Mouse (Mus musculus): ENCODE measurements around the gene Polg.
A peak's percentile ranks its signal among the peaks of the same experiment; 100 is the strongest.

Gene Polg

DNA sequence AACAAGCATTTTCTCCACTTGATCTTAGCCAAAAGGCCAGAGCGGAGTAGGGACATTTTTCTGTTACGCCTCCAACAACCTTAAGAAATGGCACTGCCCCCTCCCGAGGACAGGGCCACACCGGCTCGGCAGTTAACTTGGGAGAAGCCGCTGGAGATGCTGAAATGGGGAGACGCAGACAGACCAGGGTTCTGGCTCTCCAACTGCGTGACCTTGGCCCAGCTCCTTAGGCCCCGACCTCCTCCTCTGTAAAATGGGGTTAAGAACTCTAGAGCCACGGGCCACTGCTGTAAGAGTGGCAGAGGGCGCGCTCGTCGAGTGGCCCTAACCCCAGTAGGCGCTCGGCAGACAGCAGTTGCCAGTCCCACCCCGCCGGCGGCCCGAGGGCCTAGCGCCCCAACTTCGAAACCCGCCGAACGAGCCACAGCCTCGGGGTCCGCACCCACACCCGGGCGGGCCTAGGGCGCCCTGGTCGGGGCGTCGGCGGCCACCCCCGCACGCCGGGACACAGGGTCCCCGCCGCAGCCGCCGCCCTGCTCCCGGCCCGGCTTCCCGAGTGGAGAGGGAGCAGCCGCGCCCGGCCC lies 609 bp downstream of the Polg start:
- DNase-seq (ENCODE audit: low spot score in 2 of 2) = peak; percentile 62 to 64

DNA sequence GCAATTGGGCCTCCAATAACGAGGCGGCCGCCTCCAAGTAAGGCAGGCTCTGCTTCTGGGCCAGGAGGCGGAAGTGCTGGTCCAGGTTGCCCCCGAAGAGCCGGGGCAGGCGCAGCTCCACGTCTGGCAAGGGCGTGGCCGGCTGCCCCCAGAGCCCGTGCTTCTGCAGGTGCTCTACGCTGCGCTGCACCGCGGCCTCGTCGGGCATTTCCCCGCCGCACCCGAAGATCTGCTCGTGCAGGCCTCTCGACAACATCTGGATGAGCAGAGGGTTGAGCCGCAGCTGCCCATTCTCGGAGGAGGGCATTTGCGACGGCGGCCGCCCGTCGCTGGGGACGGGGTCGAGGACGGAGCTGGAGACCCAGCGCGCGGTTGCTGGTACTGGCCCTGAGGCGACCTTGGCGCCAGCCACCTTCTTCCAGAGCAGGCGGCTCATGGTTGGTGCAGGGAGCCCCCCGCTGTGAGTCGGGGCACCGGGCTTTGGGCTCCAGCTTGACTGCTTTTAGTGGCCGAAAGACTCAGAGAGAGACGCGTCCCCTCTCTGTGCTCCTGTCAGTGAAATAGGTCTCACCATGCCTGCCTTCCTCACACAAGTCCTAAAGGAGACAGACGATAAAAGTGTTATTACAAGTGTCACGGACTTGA lies 1.3 kb downstream of the Polg start:
- DNase-seq (ENCODE audit: low spot score in 2 of 2) = peak in 1 of 2 experiments; percentile 3

DNA sequence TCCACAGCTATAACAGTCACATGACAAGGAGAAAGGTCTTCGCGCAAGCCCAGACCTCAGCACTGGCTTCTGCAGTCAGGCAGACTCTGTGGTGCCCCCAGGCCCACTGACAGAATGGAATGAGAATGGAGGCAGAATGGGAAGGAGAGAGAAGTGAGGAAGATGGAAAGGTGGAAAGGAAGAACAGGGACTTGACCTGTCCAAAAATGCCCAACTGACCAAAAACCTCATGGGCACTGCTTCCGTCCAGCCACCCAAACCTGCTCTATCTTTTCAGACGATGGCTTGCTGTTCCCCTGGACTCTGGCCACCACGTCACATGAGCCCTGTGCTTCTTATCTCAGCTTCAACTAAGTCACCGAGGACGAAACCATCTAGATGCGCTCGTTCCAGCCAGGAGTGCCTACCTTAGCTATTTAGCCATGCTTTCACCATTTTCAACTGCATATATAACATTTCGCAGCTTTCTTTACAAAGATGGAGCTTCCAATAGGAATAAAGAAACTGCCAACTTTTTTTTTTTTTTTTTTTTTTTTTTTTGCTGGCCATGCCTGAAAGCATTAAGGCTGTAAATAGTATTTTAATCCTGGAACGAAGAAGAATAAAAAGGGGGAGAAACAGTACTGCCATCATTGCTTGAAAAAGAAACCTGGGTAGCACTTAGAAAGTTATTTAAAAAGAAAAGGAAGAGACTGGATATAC lies 2.6 kb downstream of the Polg start:
- no peak for DNase-seq (ENCODE audit: low spot score in 2 of 2)

DNA sequence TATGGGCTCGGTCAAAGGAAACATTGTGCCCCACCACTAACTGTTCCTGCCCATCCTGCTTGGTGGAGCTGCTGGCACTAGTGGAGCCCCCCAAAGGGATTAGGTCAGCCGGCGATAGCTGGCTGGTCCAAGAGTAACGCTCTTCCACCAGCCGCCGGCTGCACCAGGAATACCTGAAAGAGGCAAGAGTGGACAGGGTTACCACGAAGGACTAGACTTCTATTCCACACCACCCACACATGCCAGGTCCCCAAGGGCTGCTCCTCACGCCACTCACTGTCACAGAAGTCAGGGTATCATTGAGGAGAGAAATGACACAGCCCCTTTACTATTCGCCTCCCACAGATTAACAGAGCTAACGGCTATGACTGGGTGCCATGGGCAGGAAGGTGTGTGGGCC lies 4.4 kb downstream of the Polg start:
- DNase-seq (ENCODE audit: low spot score in 2 of 2) = no peak

DNA sequence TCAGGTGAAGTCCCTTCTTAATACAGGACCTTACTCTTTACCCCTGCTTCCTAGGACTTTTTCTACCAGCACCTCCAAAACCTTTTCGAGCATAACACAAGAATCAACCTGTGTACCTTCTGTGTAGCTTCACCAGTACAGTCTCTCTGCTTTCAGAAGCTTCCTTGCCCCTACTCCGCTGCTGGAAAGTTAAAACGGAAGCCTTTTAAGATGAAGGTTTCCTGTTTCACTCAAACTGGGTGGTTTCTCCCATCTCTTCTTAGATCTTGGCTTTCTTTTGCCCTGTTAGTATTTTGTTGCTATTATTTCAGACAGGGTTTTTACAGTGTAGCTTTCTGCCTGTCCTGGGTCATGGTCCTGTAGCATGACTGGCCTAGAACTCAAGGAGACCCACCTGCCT lies 18.7 kb downstream of the Polg start:
- DNase-seq (ENCODE audit: low spot score in 2 of 2) = no peak

DNA sequence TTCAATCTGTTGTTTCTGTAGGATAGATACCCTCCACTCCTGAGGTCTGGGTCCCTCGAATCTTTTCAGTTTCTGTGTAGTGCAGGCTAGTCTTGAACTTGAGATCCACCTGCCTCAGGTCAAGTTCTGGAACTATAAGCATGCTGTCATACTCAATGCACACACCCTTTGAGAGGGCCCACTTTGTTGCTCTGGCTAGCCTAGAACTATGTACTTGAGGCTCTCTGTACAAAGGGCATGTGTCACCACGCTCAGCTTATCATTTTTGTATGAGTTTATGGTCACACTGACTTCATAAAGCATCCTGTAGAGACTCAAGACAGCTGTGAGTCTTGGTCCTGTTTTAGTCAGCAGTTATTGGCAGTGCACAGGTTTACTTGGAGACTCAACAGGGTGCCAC lies 19.1 kb downstream of the Polg start:
- DNase-seq (ENCODE audit: low spot score in 2 of 2) = no peak

DNA sequence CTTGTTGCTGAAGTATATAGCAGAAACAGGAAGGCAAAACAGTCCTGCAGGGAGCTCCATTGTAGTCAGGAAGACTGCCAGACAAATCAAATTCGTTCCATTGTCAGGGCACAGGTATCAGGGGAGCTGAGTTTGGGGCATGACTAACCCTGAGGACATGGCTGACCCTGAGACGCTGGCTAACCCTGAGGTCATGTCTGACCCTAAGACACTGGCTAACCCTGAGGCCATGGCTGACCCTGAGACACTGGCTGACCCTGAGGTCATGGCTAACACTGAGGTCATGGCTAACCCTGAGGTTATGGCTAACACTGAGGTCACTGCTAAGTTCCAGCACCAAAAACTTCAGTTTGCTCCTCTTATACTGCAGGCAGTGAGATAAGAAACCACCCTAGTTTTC lies 26.1 kb downstream of the Polg start:
- no peak for DNase-seq (ENCODE audit: low spot score in 2 of 2)

DNA sequence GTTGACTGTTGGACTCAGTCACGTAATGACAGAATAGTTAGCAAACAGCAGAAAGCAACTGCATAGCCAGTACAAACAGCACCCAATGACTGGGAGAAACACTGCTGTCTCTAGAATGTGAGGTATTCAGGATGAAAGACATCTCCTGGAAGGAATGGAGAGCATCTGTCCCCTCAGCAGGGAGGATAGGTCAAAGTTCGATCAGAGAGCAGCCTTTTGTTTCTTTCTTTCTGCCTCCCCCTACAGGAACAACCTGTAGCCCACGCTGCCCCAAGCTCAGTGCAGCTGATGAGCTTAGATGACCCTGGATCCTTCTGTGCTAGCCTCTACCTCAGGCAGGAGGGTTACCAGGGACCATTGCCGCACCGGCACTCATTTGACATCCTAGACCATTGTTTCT lies 37.9 kb downstream of the Polg start:
- DNase-seq (ENCODE audit: low spot score in 2 of 2) = no peak

DNA sequence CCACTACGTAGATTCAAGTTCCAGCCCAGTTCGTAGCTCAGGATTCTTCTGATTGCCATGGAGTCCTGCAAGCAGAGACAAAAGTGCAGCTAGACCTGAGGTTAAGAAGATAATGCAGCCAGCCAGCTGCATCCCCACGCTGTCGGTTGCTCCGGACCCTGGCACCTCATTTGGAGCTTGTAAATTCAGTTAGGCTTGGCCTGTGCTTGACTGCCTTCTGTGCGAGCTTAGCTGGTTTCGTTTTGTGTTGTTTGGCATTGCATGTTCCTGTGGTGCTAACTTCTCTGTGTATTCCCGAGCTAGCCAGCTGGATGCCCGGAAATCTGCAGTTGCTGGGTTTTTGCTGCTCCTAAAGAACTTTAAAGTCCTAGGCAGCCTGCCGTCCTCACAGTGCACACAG lies 40.4 kb downstream of the Polg start:
- DNase-seq (ENCODE audit: low spot score in 2 of 2) = no peak

DNA sequence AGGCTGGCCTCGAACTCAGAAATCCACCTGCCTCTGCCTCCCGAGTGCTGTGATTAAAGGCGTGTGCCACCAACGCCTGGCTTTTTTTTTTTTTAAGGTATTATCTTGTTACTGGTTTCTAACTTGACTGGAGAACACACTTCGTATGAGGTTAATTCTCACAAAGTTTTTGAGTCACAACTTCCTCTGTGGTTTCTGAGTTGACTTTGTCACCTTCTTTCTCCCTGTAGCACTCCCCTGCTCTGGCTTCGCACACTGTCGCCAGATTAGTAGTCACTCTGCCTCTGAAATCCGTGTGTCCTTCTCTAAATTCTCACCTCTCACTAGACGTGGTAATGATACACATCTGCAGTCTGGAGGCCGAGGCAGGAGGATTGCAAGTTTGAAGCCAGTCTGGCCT lies 43.3 kb downstream of the Polg start:
- no peak for DNase-seq (ENCODE audit: low spot score in 2 of 2)

DNA sequence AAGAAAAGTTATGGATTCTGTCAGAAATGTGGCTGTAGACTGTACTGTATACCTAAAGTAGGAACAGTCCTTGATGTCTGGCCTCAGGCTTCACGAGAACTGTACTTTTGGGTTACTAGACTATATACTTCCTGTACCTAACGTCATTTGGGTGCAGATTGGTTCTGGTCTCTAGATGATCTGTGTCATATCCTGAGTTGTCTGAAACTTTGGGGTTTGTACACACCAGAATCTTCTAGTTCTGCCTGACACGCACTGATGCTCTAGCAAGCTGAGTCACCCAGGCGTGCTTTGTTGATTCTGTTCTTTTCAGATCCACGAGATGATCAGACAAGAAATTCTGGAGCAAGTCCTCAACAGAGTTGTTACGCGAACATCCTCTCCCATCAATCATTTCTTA lies 46.2 kb downstream of the Polg start:
- no peak for DNase-seq (ENCODE audit: low spot score in 2 of 2)

DNA sequence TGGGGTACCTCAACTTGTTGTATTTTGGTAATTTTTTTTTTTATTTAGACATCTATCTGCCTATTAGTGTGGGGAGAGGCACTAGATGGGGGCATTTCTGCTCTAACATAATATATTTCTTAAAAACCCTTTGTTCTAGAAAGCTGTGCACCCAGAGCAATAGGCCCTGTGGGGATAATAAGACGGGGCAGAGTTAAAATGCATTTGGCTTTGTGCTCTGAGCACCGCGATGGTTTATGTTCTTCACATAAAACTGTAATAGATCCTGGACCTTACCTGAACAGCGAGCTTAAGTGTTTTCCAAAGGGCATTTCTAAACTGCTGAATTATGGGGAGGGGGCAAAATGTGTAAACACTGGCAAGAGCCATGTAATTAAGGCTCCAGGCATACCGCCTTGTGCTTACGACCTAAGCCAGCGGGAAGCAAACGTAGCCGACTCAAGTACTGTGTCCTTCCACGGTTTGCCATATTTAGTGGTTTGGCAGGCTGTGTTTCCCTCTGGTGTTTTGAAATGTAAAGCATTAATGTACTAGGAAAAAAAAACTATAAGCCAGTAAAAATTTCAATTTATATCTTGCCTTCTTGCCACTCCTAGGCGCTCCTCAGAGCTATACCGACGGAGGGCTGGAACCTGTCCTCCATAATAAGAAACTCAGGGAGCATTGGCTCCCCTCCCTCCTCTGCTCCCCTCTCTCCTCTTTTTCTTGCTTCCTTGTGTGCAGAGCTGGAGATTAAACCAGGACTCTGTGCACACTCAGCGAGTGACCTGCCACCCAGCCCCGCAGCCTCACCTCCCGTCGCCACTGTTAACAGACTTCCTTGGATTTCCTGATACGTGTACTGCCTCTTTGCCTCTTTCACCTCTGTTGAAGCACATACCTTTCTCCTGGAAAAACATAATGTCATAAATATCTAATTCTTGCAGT lies 51.5 kb downstream of the Polg start:
- no peak for DNase-seq (ENCODE audit: low spot score in 2 of 2)

DNA sequence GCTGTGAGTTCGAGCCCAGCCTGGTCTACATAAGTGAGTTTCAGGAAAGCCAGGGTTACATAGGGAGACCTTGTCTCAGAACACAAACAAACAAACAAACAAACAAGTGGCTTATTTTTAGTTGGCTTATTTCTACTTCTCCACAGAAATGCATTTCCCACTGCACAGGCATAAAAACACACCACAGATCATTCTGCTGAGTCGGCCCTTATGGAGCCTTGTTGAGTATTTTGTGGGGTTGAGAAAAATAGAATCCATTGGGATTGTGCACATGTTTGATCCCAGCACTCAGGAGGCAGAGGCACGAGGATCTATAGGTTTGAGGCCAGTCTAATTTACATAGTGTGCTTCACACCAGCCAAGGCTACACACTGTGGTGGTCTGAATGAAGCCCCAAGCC lies 65.9 kb downstream of the Polg start:
- no peak for DNase-seq (ENCODE audit: low spot score in 2 of 2)

DNA sequence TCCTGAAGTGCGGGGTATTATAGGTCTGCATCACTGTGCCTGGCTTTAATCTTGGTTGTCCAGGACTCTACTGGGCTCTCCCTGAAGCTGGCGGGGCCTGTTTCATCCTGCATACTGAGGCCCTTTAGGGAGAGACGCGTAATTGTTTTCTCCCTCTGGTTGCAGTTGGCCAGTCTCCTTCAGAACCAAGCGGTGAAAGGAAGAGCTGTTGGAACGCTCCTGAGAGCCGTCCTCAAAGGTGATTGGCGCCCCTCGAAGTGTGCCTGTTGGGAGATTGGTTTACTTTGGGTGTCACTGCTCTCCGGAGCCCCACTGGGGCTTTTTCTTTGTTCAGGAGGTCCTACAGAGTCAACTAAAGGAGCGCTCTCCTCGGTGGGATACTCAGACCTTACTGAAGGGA lies 67.2 kb downstream of the Polg start:
- no peak for DNase-seq (ENCODE audit: low spot score in 2 of 2)

DNA sequence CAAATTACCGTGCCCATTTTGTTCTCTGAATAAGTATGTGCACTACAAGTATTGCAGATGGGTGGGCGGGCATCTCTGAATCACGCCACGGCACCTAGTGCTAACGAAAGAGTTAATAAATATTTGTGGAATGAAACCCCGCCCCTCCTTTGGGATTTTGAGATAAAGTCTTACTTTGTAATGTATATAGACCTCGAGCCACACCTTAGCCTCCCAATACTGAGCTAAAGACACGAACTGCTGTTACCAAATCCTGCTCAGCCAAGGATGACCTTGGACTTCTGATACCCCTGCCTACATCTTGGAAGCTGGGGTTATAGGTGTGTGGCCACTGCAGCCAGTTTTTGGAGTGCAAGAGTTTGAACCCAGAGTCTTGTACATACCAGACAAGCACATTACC lies 67.7 kb downstream of the Polg start:
- no peak for DNase-seq (ENCODE audit: low spot score in 2 of 2)

DNA sequence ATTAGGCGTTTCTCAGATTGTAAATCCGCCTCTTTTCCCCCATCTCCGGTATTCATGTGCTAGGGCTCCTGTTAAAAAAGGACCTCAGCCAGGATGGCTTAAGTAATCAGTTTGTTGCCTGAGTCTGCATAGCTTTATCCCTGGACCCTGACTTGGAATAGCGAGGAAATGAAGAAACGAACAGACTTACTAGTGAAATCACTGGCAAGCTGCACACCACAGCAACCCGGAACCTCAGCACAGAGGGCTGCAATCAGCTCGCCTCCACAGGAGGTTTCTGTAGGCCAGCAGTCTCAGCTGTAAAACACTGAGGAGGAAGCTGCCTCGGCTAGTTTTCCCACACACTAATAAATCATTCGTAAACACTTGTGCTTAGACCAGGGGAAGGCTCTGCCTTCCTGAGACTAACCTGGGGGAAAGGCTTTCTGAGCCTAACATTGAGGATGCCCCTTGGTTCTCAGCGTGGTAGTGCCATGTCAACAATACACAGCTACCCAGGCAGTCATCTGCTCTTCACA lies 68.7 kb downstream of the Polg start:
- DNase-seq (ENCODE audit: low spot score in 2 of 2) = no peak
